Mouse (Mus musculus) E14TG2a.4 (cell line): Measurements from ENCODE around the gene Magi2.

ENCODE experiments used
- H3K27me3 ChIP-seq: 2 replicates; pipeline ENCODE4 v1.6.1; 2014; ENCODE audit warnings: low read length, control low read depth; ENCODE audit not compliant: insufficient read depth
- H3K36me3 ChIP-seq: 2 replicates; pipeline ENCODE4 v1.6.1; 2014; ENCODE audit warnings: low read length, control low read depth; ENCODE audit not compliant: insufficient read depth
- H3K4me1 ChIP-seq: replicated peaks from 2 replicates; pipeline ENCODE4 v1.6.1; 2014; ENCODE audit warnings: low read depth, low read length, control low read depth
- H3K4me3 ChIP-seq: replicated peaks from 2 replicates; pipeline ENCODE4 v1.5.1; 2014; ENCODE audit warnings: mild to moderate bottlenecking, low read length
- H3K9me3 ChIP-seq: 2 replicates; pipeline ENCODE4 v1.6.1; 2014; ENCODE audit warnings: low read length, control low read depth
- CTCF ChIP-seq: conservative IDR thresholded peaks from 2 replicates; pipeline ENCODE4 v1.5.1; 2014; ENCODE audit warnings: low read length
- NANOG ChIP-seq: IDR thresholded peaks from 2 replicates; pipeline ENCODE4 v1.6.1; 2014; ENCODE audit warnings: borderline replicate concordance, low read length, mixed read lengths
- POU5F1 ChIP-seq: IDR thresholded peaks from 2 replicates; pipeline ENCODE4 v1.6.1; 2014; ENCODE audit warnings: low read length, borderline replicate concordance

Gene Magi2

DNA sequence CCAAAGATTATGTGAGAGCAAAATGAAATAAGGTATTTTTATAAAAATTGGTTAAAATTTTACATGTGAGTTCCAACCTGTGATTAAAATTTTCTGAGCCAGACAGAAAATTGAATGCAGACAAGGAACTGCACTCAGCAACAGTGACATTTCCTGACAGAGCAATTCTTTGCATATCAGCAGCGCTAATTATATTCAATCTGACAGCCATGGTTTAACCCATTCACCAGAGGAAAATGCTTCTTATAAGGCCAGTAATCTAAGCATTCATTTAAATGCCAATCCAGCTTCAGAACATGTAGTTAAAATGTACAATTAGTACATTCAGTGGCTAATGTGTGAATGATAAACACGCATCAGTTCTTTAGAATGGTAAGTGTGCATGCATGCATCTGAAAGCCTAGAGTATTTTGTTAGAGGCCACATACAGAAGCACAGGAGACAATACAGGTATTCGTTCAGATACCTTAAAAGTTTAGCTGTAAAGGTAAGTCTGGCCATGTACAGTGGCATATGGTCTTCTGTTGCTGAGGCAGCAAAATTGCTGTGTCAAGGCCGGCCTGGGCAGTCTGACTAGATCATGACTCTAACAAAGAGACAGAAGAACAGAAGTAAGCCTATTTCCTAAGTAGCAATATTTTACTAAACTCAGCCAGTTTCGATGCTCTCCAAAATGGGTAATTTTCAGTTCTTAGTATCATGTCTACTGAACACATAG is 576.4 kb downstream of the Magi2 start:
- Histone ChIP-seq H3K27me3 (no peaks in the 10 kb centered on the region), H3K36me3 (no peaks in the 10 kb centered on the region), H3K4me3 (no peak overlapping the region), H3K4me1 (no peaks in the 10 kb centered on the region), H3K9me3 (no peaks in the 10 kb centered on the region)
- TF ChIP-seq POU5F1 (no peak), NANOG (no peak), CTCF (no peak)

DNA sequence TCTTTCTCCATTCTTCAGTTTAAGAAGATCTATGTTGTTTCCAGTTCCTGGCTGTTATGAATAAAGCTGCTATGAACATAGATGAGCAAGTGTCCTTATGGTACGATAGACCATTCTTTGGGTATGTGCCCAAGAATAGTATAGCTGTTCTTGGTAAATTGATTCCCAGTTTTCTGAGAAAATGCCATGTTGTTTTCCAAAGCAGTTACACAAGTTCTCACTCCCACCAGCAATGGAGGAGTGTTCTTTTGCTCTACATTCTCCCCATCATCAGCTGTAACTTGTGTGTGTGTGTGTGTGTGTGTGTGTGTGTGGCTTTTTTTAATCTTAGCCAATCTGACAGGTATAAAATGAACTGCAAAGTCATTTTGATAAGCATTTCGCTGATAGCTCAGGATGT is 595.7 kb downstream of the Magi2 start:
- H3K27me3 ChIP-seq, result no peaks in the 10 kb centered on the region
- H3K4me1 ChIP-seq, result no peaks in the 10 kb centered on the region
- no peak for TF ChIP-seq CTCF
- TF ChIP-seq POU5F1, result no peak
- no peak for TF ChIP-seq NANOG
- no peaks in the 10 kb centered on the region for H3K9me3 ChIP-seq
- no peaks in the 10 kb centered on the region for H3K36me3 ChIP-seq
- no peak overlapping the region for H3K4me3 ChIP-seq

GRCm38 (mm10) chr5:19825943-19826342 is 599.1 kb downstream of the Magi2 start:
- TF ChIP-seq POU5F1 (no peak), CTCF (no peak), NANOG (no peak)
- Histone ChIP-seq H3K36me3 (no peaks in the 10 kb centered on the region), H3K9me3 (no peaks in the 10 kb centered on the region), H3K4me3 (no peak overlapping the region), H3K27me3 (no peaks in the 10 kb centered on the region), H3K4me1 (no peaks in the 10 kb centered on the region)

DNA sequence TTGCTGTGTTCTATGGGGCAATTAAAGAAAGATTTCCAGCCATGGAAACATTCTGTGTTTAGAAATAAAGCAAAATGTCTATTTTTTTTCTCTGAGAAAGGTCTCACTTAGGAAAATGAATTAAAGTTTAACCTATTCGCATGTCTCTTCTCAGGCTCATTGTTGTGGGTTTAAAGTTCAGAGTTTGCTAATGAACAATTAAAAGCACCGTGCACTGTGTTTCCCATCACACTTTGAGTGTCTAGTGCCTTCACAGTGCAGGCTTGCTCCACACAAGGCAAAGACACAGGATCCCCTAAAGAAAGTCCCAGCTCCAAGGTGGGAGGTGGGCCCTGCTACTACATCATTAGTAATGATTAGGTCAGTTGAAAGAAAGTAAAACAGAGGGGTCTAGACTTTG is 602.5 kb downstream of the Magi2 start:
- Histone ChIP-seq H3K4me1 (no peaks in the 10 kb centered on the region), H3K4me3 (no peak overlapping the region), H3K27me3 (no peaks in the 10 kb centered on the region), H3K9me3 (no peaks in the 10 kb centered on the region), H3K36me3 (no peaks in the 10 kb centered on the region)
- TF ChIP-seq CTCF (no peak), POU5F1 (no peak), NANOG (no peak)

DNA sequence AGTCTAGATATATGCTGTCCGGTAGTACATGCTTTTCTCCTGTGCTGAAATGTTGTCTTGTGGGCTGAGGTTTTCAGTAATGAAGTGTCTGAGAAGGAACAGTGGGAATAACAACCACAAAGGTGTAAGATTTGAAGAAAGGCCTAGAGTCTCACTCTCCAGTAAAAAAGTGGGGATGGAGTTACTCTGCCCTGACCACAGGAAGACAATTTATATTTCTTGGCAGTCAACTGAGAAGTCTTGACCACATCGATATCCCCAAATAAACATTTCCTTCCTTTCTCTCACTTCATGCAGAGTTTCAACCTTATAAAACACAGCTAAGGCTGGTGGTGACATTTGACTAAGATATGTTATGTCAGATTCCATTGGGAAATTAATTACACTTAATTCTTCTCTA is 636.0 kb downstream of the Magi2 start:
- Histone ChIP-seq H3K9me3 (no peaks in the 10 kb centered on the region), H3K27me3 (no peaks in the 10 kb centered on the region), H3K4me1 (no peaks in the 10 kb centered on the region), H3K36me3 (no peaks in the 10 kb centered on the region), H3K4me3 (no peak overlapping the region)
- TF ChIP-seq NANOG, result no peak
- no peak for TF ChIP-seq CTCF
- TF ChIP-seq POU5F1, result no peak

GRCm38 (mm10) chr5:19870406-19870805 is 643.6 kb downstream of the Magi2 start:
- no peaks in the 10 kb centered on the region for H3K4me1 ChIP-seq
- TF ChIP-seq CTCF (no peak), NANOG (no peak), POU5F1 (no peak)
- no peaks in the 10 kb centered on the region for H3K36me3 ChIP-seq
- no peak overlapping the region for H3K4me3 ChIP-seq
- no peaks in the 10 kb centered on the region for H3K9me3 ChIP-seq
- H3K27me3 ChIP-seq, result no peaks in the 10 kb centered on the region

- H3K4me1 ChIP-seq, result no peaks in the 10 kb centered on the region
- no peaks in the 10 kb centered on the region for H3K36me3 ChIP-seq
- H3K27me3 ChIP-seq, result no peaks in the 10 kb centered on the region
- TF ChIP-seq CTCF (no peak), POU5F1 (no peak), NANOG (no peak)
- H3K4me3 ChIP-seq, result no peak overlapping the region
- no peaks in the 10 kb centered on the region for H3K9me3 ChIP-seq
Observed at GRCm38 (mm10) chr5:19891693-19892092, 664.9 kb downstream of the Magi2 start.

DNA sequence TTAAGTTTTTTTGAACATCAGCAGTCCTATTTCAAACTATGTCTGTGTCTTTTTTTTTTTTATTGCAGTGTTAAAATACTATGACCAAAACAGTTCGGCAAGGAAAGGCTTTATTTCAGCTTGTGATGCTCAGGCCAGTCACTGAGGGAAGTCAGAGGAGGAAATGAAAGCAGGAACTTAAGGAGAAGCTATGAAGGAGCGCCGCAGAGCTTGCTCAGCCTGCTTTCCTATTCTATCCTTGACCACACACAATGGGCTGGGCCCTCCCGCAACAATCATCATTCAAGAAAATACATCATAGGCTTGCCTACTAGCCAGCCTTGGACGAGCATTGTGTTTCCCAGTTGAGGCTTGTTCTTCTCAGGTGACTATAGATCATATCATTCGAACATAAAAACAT is 669.1 kb downstream of the Magi2 start:
- Histone ChIP-seq H3K27me3 (no peaks in the 10 kb centered on the region), H3K4me3 (no peak overlapping the region)

DNA sequence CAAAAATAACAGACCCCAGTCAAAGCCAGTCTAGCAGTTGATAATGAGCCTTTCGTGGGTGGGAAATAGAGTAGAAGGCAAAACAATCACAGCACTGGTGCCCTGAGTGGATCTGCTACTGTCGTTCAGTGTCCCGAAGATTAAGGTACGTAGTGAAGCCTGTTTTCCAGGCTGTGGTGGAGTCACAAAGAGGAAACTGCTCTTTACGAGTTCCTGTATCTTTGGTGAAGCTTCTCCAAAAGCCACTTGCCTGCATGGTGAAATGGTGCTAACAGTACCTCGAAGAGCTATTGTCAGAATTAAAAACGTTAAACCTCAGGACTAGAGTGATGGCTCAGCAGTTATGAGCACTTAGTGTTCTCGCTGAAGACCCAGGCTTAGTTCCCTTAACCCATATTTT is 674.8 kb downstream of the Magi2 start:
- no peak overlapping the region for H3K4me3 ChIP-seq
- no peaks in the 10 kb centered on the region for H3K36me3 ChIP-seq
- H3K27me3 ChIP-seq, result no peaks in the 10 kb centered on the region
- TF ChIP-seq CTCF (no peak), POU5F1 (no peak), NANOG (no peak)
- H3K4me1 ChIP-seq, result peaks cover 2% of the 10 kb centered on the region; the same call in 1 of the 2 replicates
- 0 out of 2 replicates have a peak, but pooled peaks cover 5% of the 10 kb centered on the region for H3K9me3 ChIP-seq

More for the DNA sequence above, 669.1 kb downstream of the Magi2 start:
- no peaks in the 10 kb centered on the region for H3K36me3 ChIP-seq
- H3K9me3 ChIP-seq, result no peaks in the 10 kb centered on the region
- TF ChIP-seq NANOG (no peak), POU5F1 (no peak), CTCF (no peak)
- no peaks in the 10 kb centered on the region for H3K4me1 ChIP-seq
